Mouse (Mus musculus) ES-E14 (cell line): ENCODE measurements around the gene Zfp207. TPM values are rescaled to one million over a fixed set of nuclear protein-coding genes. Genes with fewer than 3 reads are reported as not detected.

Experiments used
- DNase-seq: peaks from one replicate; pipeline ENCODE4 v3.0.0-alpha.2; 2013; ENCODE audit warnings: low read depth, low spot score
- H3K27ac ChIP-seq: 2 replicates; pipeline ENCODE4 v1.5.1; 2012; ENCODE audit warnings: low read depth, mild to moderate bottlenecking, low read length, moderate library complexity, mixed read lengths; ENCODE audit not compliant: poor library complexity, insufficient read depth, severe bottlenecking
- H3K36me3 ChIP-seq: 2 replicates; pipeline ENCODE4 v1.6.1; 2012; ENCODE audit warnings: mild to moderate bottlenecking, low read length, moderate library complexity, mixed read lengths; ENCODE audit not compliant: control insufficient read depth, poor library complexity, insufficient read depth, severe bottlenecking
- H3K4me1 ChIP-seq, 2 experiments: fragments of 150-350 bp in 1 of 2; sonication (generic) in 1 of 2; 2 replicates each; pipeline ENCODE4 v1.6.1; 2012; ENCODE audit warnings: low read length in 2 of 2, mild to moderate bottlenecking in 1 of 2, mixed read lengths in 1 of 2; ENCODE audit not compliant: control insufficient read depth in 2 of 2, insufficient read depth in 2 of 2, poor library complexity in 1 of 2
- H3K4me3 ChIP-seq, 2 experiments: fragments of 150-350 bp in 1 of 2; sonication (generic) in 1 of 2; 2 replicates each; pipeline ENCODE4 v1.5.1; 2012; ENCODE audit warnings: low read length in 2 of 2, low read depth in 1 of 2, mild to moderate bottlenecking in 1 of 2, mixed read lengths in 1 of 2; ENCODE audit not compliant: insufficient read depth in 1 of 2, poor library complexity in 1 of 2, severe bottlenecking in 1 of 2
- H3K9ac ChIP-seq: 2 replicates; pipeline ENCODE4 v1.6.1; 2012; ENCODE audit warnings: low read depth, mild to moderate bottlenecking, low read length, mixed read lengths; ENCODE audit not compliant: poor library complexity, insufficient read depth, severe bottlenecking
- H3K9me3 ChIP-seq: fragments of 150-350 bp; sonication (generic); 2 replicates; pipeline ENCODE4 v1.6.1; 2012; ENCODE audit warnings: low read depth, mild to moderate bottlenecking, low read length; ENCODE audit not compliant: control insufficient read depth, insufficient read depth
- CHD2 ChIP-seq: IDR thresholded peaks from 2 replicates; pipeline ENCODE4 v1.6.1; 2014; ENCODE audit warnings: mild to moderate bottlenecking, low read depth, low read length, inconsistent platforms
- HCFC1 ChIP-seq: IDR thresholded peaks from 2 replicates; pipeline ENCODE4 v1.6.1; 2012; ENCODE audit warnings: low read length, inconsistent platforms, borderline replicate concordance; ENCODE audit not compliant: insufficient read depth
- MAFK ChIP-seq: IDR thresholded peaks from 2 replicates; pipeline ENCODE4 v1.6.1; 2014; ENCODE audit warnings: mild to moderate bottlenecking, low read depth, low read length, inconsistent platforms; ENCODE audit not compliant: insufficient read depth
- ZC3H11A ChIP-seq: IDR thresholded peaks from 2 replicates; pipeline ENCODE4 v1.6.1; 2012; ENCODE audit warnings: low read depth, mild to moderate bottlenecking, inconsistent platforms, low read length, borderline replicate concordance
- ZNF384 ChIP-seq: IDR thresholded peaks from 2 replicates; pipeline ENCODE4 v1.6.1; 2012; ENCODE audit warnings: low read depth, low read length, inconsistent platforms
- in situ Hi-C, 2 experiments: fragments of 600-800 bp; cut with MboI; formaldehyde crosslinking; loops; one replicate each; pipeline ENCODE4 v1.15.1; 2025; ENCODE audit warnings: low sequenced_read_pairs in 2 of 2, inconsistent platforms in 1 of 2; ENCODE audit not compliant: unreplicated experiment in 2 of 2
- total RNA-seq: library from RNA; depleted of rRNA; stranded (reverse); fragments of 300-350 nt; gene quantifications from 2 replicates; pipeline ENCODE4 v1.2.3, GENCODE M21; 2012; rRNA removed

Zfp207 gene
- 177 and 201 TPM in 2 replicates for total RNA-seq

- no peaks in the 10 kb centered on the region for H3K9me3 ChIP-seq
- peaks cover 2 to 3% of the 10 kb centered on the region in 2 experiments; a peak in 1 of 4 replicates for H3K4me1 ChIP-seq
- TF ChIP-seq MAFK (no peak), ZNF384 (no peak), ZC3H11A (no peak), CHD2 (no peak), HCFC1 (peak; percentile 64)
- peak; percentile 95 for DNase-seq
- H3K4me3 ChIP-seq: peak within 1 kb of the TSS; percentile 87 to 99
- peaks cover 15% of the 10 kb centered on the region for H3K36me3 ChIP-seq
- peak within 1 kb of the TSS; percentile 85 for H3K27ac ChIP-seq
- in situ Hi-C loops: no loop called here
- H3K9ac ChIP-seq: peak within 1 kb of the TSS; percentile 100
Observed at GRCm38 (mm10) chr11:80383019-80383625, at the start of gene Zfp207. Gene Zfp207, plus strand, starts transcription at chr11:80383279.

- H3K27ac ChIP-seq: no peak overlapping the region
Observed at GRCm38 (mm10) chr11:80335609-80336350, 47.3 kb upstream of the Zfp207 start.

GRCm38 (mm10) chr11:80336351-80336730 is 46.7 kb upstream of the Zfp207 start:
- Histone ChIP-seq H3K9ac (no peak overlapping the region), H3K36me3 (no peaks in the 10 kb centered on the region), H3K4me3 (no peak overlapping the region), H3K4me1 (peaks cover 4 to 22% of the 10 kb centered on the region in 2 experiments; a peak in 2 of 4 replicates), H3K9me3 (no peaks in the 10 kb centered on the region), H3K27ac (no peak overlapping the region)
- no peak for TF ChIP-seq ZC3H11A
- no peak for TF ChIP-seq CHD2
- no peak for TF ChIP-seq HCFC1
- TF ChIP-seq ZNF384: no peak
- TF ChIP-seq MAFK: no peak
- in situ Hi-C loops: no loop called here
- DNase-seq: no peak

More at GRCm38 (mm10) chr11:80335609-80336350, 47.3 kb upstream of the Zfp207 start:
- Histone ChIP-seq H3K4me1 (peaks cover 4 to 22% of the 10 kb centered on the region in 2 experiments; a peak in 2 of 4 replicates), H3K36me3 (no peaks in the 10 kb centered on the region), H3K4me3 (no peak overlapping the region), H3K9ac (no peak overlapping the region), H3K9me3 (no peaks in the 10 kb centered on the region)
- in situ Hi-C loops: no loop called here
- DNase-seq: no peak
- TF ChIP-seq ZNF384: no peak
- no peak for TF ChIP-seq CHD2
- no peak for TF ChIP-seq MAFK
- no peak for TF ChIP-seq HCFC1
- no peak for TF ChIP-seq ZC3H11A

- H3K4me3 ChIP-seq: no peak overlapping the region
- no peak overlapping the region for H3K9ac ChIP-seq
- H3K36me3 ChIP-seq: no peaks in the 10 kb centered on the region
- H3K27ac ChIP-seq: no peak overlapping the region
- peaks cover 0 to under 1% of the 10 kb centered on the region in 2 experiments; a peak in 2 of 4 replicates for H3K4me1 ChIP-seq
- TF ChIP-seq ZC3H11A (no peak), ZNF384 (no peak), MAFK (no peak), HCFC1 (no peak), CHD2 (no peak)
- DNase-seq: no peak
- in situ Hi-C loops: no loop called here
- H3K9me3 ChIP-seq: no peaks in the 10 kb centered on the region
Observed at GRCm38 (mm10) chr11:80342482-80342881, 40.6 kb upstream of the Zfp207 start.
